Mouse (Mus musculus) heart, embryonic 15.5 days (tissue): ENCODE measurements around the gene Nek8. TPM values are rescaled to one million over a fixed set of nuclear protein-coding genes. Genes with fewer than 3 reads are reported as not detected.
"Not testable (repeated sequence)": the region's sequence is repeated elsewhere in the genome, so short reads cannot be mapped to it uniquely, and the experiment has no call there.

Experiments
- ATAC-seq: fragments of 200-750 bp; cut with Nextera tagmentation; replicated peaks from 2 replicates; pipeline ENCODE4 v1.8.0; 2017; ENCODE audit warnings: low read depth, moderate TSS enrichment; ENCODE audit not compliant: insufficient number of reproducible peaks, insufficient read depth, low FRiP score
- H3K27ac ChIP-seq: fragments of 300-500 bp; sonication (generic); 2 replicates; pipeline ENCODE4 v1.5.1; 2015; ENCODE audit warnings: mild to moderate bottlenecking, inconsistent platforms
- H3K27me3 ChIP-seq: fragments of 300-500 bp; sonication (generic); 2 replicates; pipeline ENCODE4 v1.6.1; 2015; ENCODE audit warnings: inconsistent platforms
- H3K36me3 ChIP-seq: fragments of 300-500 bp; sonication (generic); 2 replicates; pipeline ENCODE4 v1.6.1; 2015; ENCODE audit warnings: mild to moderate bottlenecking, inconsistent platforms
- H3K4me1 ChIP-seq: fragments of 300-500 bp; sonication (generic); replicated peaks from 2 replicates; pipeline ENCODE4 v1.6.1; 2015; ENCODE audit warnings: inconsistent platforms
- H3K4me2 ChIP-seq: fragments of 300-500 bp; sonication (generic); 2 replicates; pipeline ENCODE4 v1.6.1; 2015; ENCODE audit warnings: inconsistent platforms, mild to moderate bottlenecking, moderate library complexity
- H3K4me3 ChIP-seq: fragments of 300-500 bp; sonication (generic); 2 replicates; pipeline ENCODE4 v1.5.1; 2015; ENCODE audit warnings: mild to moderate bottlenecking, inconsistent platforms
- H3K9ac ChIP-seq: fragments of 300-500 bp; sonication (generic); 2 replicates; pipeline ENCODE4 v1.6.1; 2015; ENCODE audit warnings: mild to moderate bottlenecking, inconsistent platforms
- H3K9me3 ChIP-seq: fragments of 300-500 bp; sonication (generic); replicated peaks from 2 replicates; pipeline ENCODE4 v1.6.1; 2016; ENCODE audit warnings: inconsistent platforms
- WGBS: fragments of 180-500 bp; shearing (Covaris S2); methylation state at CpG from one replicate; pipeline ENCODE4 v1.1.7; 2015; ENCODE audit warnings: mixed read lengths; 5-methylcytosine and 5-hydroxymethylcytosine counted together
- polyA plus RNA-seq: library from polyadenylated mRNA; unstranded; fragments of >200 nt; fragmentation: Nextera tagmentation; extraction: Ambion mirVana; gene quantifications from 2 replicates; pipeline ENCODE4 v1.2.1, GENCODE M21; 2015

Nek8 gene
- polyA plus RNA-seq, 1 experiment from 2014 or later = 12.4 TPM

GRCm38 (mm10) chr11:78195101-78195863, 18.8 kb upstream of the Nek8 start:
- H3K9me3 ChIP-seq = no peaks in the 10 kb centered on the region

GRCm38 (mm10) chr11:78194411-78195100, 18.1 kb upstream of the Nek8 start:
- peak overlapping the region; percentile 41; the same call in 1 of the 2 replicates for H3K27ac ChIP-seq

More at GRCm38 (mm10) chr11:78195101-78195863, 18.8 kb upstream of the Nek8 start:
- WGBS = 50% methylated on average over 23 of the region's 23 CpGs
- no peaks in the 10 kb centered on the region for H3K27me3 ChIP-seq
- no peak for ATAC-seq
- peak overlapping the region; percentile 63 for H3K4me3 ChIP-seq
- H3K9ac ChIP-seq = peak overlapping the region; percentile 58
- peaks cover 24% of the 10 kb centered on the region for H3K36me3 ChIP-seq
- H3K4me1 ChIP-seq = peaks cover 18% of the 10 kb centered on the region
- peak overlapping the region; percentile 41; the same call in 1 of the 2 replicates for H3K27ac ChIP-seq
- peak overlapping the region; percentile 89 for H3K4me2 ChIP-seq

GRCm38 (mm10) chr11:78193113-78193512, 16.6 kb upstream of the Nek8 start, which contains the start of gene Proca1:
Proca1 (plus strand) TSS chr11:78193392.
- H3K27ac ChIP-seq = no peak within 1 kb of the TSS
- no peaks in the 10 kb centered on the region for H3K9me3 ChIP-seq
- no peaks in the 10 kb centered on the region for H3K27me3 ChIP-seq
- H3K4me2 ChIP-seq = peak within 1 kb of the TSS; percentile 89
- peaks cover 33% of the 10 kb centered on the region for H3K4me1 ChIP-seq
- peak within 1 kb of the TSS; percentile 63 for H3K4me3 ChIP-seq
- H3K9ac ChIP-seq = no peak within 1 kb of the TSS
- WGBS = 45% methylated on average over 1 of the region's 1 CpGs
- no peak for ATAC-seq
- H3K36me3 ChIP-seq = peaks cover 24% of the 10 kb centered on the region

More at GRCm38 (mm10) chr11:78194411-78195100, 18.1 kb upstream of the Nek8 start:
- no peaks in the 10 kb centered on the region for H3K9me3 ChIP-seq
- peak; percentile 72 for ATAC-seq
- peak overlapping the region; percentile 89 for H3K4me2 ChIP-seq
- peaks cover 24% of the 10 kb centered on the region for H3K4me1 ChIP-seq
- no peaks in the 10 kb centered on the region for H3K27me3 ChIP-seq
- 4% methylated on average over 30 of the region's 30 CpGs for WGBS
- peak overlapping the region; percentile 58 for H3K9ac ChIP-seq
- H3K4me3 ChIP-seq = peak overlapping the region; percentile 63
- peaks cover 24% of the 10 kb centered on the region for H3K36me3 ChIP-seq

GRCm38 (mm10) chr11:78190041-78190440, 13.6 kb upstream of the Nek8 start:
- H3K9me3 ChIP-seq = no peaks in the 10 kb centered on the region
- ATAC-seq = no peak
- H3K4me1 ChIP-seq = peaks cover 26% of the 10 kb centered on the region
- no peaks in the 10 kb centered on the region for H3K27me3 ChIP-seq
- peak overlapping the region; percentile 97 for H3K27ac ChIP-seq
- 67% methylated on average over 6 of the region's 6 CpGs for WGBS
- H3K36me3 ChIP-seq = peaks cover 24% of the 10 kb centered on the region
- no peak overlapping the region for H3K9ac ChIP-seq
- H3K4me3 ChIP-seq = peak overlapping the region; percentile 60; the same call in 1 of the 2 replicates
- H3K4me2 ChIP-seq = peak overlapping the region; percentile 81

- peak overlapping the region; percentile 81 for H3K4me2 ChIP-seq
- H3K9me3 ChIP-seq = no peaks in the 10 kb centered on the region
- H3K4me1 ChIP-seq = peaks cover 21% of the 10 kb centered on the region
- peak overlapping the region; percentile 80 for H3K9ac ChIP-seq
- peak; percentile 83 for ATAC-seq
- H3K27me3 ChIP-seq = no peaks in the 10 kb centered on the region
- H3K4me3 ChIP-seq = peak overlapping the region; percentile 60
- H3K27ac ChIP-seq = peak overlapping the region; percentile 97
- peaks cover 24% of the 10 kb centered on the region for H3K36me3 ChIP-seq
- WGBS = under 1% methylated on average over 42 of the region's 42 CpGs
Measured at GRCm38 (mm10) chr11:78189234-78190040, 13.0 kb upstream of the Nek8 start.

GRCm38 (mm10) chr11:78188331-78189233, 12.1 kb upstream of the Nek8 start, which contains the start of gene Rab34:
Rab34 (plus strand) TSS chr11:78188430.
- WGBS = under 1% methylated on average over 80 of the region's 80 CpGs
- Histone ChIP-seq H3K9me3 (no peaks in the 10 kb centered on the region), H3K27ac (peak within 1 kb of the TSS; percentile 97), H3K4me3 (peak within 1 kb of the TSS; percentile 60), H3K4me1 (peaks cover 21% of the 10 kb centered on the region), H3K27me3 (no peaks in the 10 kb centered on the region), H3K9ac (peak within 1 kb of the TSS; percentile 80), H3K4me2 (peak within 1 kb of the TSS; percentile 81), H3K36me3 (peaks cover 24% of the 10 kb centered on the region)
- ATAC-seq = peak; percentile 82

- peaks cover 26% of the 10 kb centered on the region for H3K36me3 ChIP-seq
- WGBS = 92% methylated on average over 6 of the region's 6 CpGs
- not testable (repeated sequence) for H3K4me2 ChIP-seq, H3K9me3 ChIP-seq, H3K27me3 ChIP-seq, ATAC-seq, H3K9ac ChIP-seq, H3K4me3 ChIP-seq, H3K27ac ChIP-seq
- H3K4me1 ChIP-seq = peaks cover 38% of the 10 kb centered on the region
Measured at GRCm38 (mm10) chr11:78184702-78185101, 8.2 kb upstream of the Nek8 start.

- 49% methylated on average over 10 of the region's 10 CpGs for WGBS
- Histone ChIP-seq H3K4me3 (peak overlapping the region; percentile 90), H3K27me3 (no peaks in the 10 kb centered on the region), H3K36me3 (peaks cover 29% of the 10 kb centered on the region), H3K4me1 (peaks cover 38% of the 10 kb centered on the region), H3K4me2 (peak overlapping the region; percentile 61), H3K9ac (no peak overlapping the region), H3K9me3 (no peaks in the 10 kb centered on the region), H3K27ac (peak overlapping the region; percentile 92)
- no peak for ATAC-seq
Measured at GRCm38 (mm10) chr11:78183884-78184514, 7.5 kb upstream of the Nek8 start.

- peak; percentile 81 for ATAC-seq
- Histone ChIP-seq H3K9me3 (no peaks in the 10 kb centered on the region), H3K4me1 (peaks cover 37% of the 10 kb centered on the region), H3K27ac (peak within 1 kb of the TSS; percentile 92), H3K27me3 (no peaks in the 10 kb centered on the region), H3K4me2 (peak within 1 kb of the TSS; percentile 63), H3K9ac (peak within 1 kb of the TSS; percentile 96), H3K36me3 (peaks cover 29% of the 10 kb centered on the region), H3K4me3 (peak within 1 kb of the TSS; percentile 90)
- under 1% methylated on average over 38 of the region's 38 CpGs for WGBS
Measured at GRCm38 (mm10) chr11:78182961-78183844, 6.7 kb upstream of the Nek8 start, which contains the start of gene Rpl23a. Rpl23a (minus strand) TSS chr11:78183584.
